Mouse (Mus musculus): ENCODE data around the gene Rhoh.
A peak's percentile ranks its signal among the peaks of the same experiment; 100 is the strongest.

Gene Rhoh

GRCm38 (mm10) chr5:65859396-65859795 lies 1.6 kb upstream of the Rhoh start:
- no peak for DNase-seq (ENCODE audit: low spot score in 2 of 2)

- DNase-seq (ENCODE audit: low spot score in 2 of 2) = no peak
These were observed 572 bp upstream of the Rhoh start for GRCm38 (mm10) chr5:65860281-65861000.

- DNase-seq (ENCODE audit: low spot score in 2 of 2) = no peak
These were observed 1.4 kb downstream of the Rhoh start for GRCm38 (mm10) chr5:65862217-65862927.

GRCm38 (mm10) chr5:65863349-65863749 lies 2.3 kb downstream of the Rhoh start:
- peak; percentile 89 to 90 for DNase-seq (ENCODE audit: low spot score in 2 of 2)

GRCm38 (mm10) chr5:65864486-65864885 lies 3.5 kb downstream of the Rhoh start:
- DNase-seq (ENCODE audit: low spot score in 2 of 2) = no peak

GRCm38 (mm10) chr5:65864946-65865345 lies 3.9 kb downstream of the Rhoh start:
- no peak for DNase-seq (ENCODE audit: low spot score in 2 of 2)

- no peak for DNase-seq (ENCODE audit: low spot score in 2 of 2)
These were observed 5.6 kb downstream of the Rhoh start for GRCm38 (mm10) chr5:65866591-65866990.

GRCm38 (mm10) chr5:65867380-65868116 lies 6.5 kb downstream of the Rhoh start:
- peak; percentile 36 to 43 for DNase-seq (ENCODE audit: low spot score in 2 of 2)

- DNase-seq (ENCODE audit: low spot score in 2 of 2) = no peak
These were observed 7.4 kb downstream of the Rhoh start for GRCm38 (mm10) chr5:65868419-65868818.

- no peak for DNase-seq (ENCODE audit: low spot score in 2 of 2)
These were observed 8.6 kb downstream of the Rhoh start for GRCm38 (mm10) chr5:65869660-65870059.

GRCm38 (mm10) chr5:65871276-65871875 lies 10.4 kb downstream of the Rhoh start:
- DNase-seq (ENCODE audit: low spot score in 2 of 2) = peak in 1 of 2 experiments; percentile 41

GRCm38 (mm10) chr5:65873212-65873611 lies 12.2 kb downstream of the Rhoh start:
- no peak for DNase-seq (ENCODE audit: low spot score in 2 of 2)

- DNase-seq (ENCODE audit: low spot score in 2 of 2) = no peak
These were observed 14.3 kb downstream of the Rhoh start for GRCm38 (mm10) chr5:65875269-65875668.

GRCm38 (mm10) chr5:65878367-65878766 lies 17.4 kb downstream of the Rhoh start:
- no peak for DNase-seq (ENCODE audit: low spot score in 2 of 2)

GRCm38 (mm10) chr5:65881254-65881653 lies 20.2 kb downstream of the Rhoh start:
- no peak for DNase-seq (ENCODE audit: low spot score in 2 of 2)

- DNase-seq (ENCODE audit: low spot score in 2 of 2) = no peak
These were observed 21.6 kb downstream of the Rhoh start for GRCm38 (mm10) chr5:65882476-65883205.

GRCm38 (mm10) chr5:65883355-65883754 lies 22.3 kb downstream of the Rhoh start:
- DNase-seq (ENCODE audit: low spot score in 2 of 2) = no peak

GRCm38 (mm10) chr5:65885699-65886443 lies 24.9 kb downstream of the Rhoh start:
- DNase-seq (ENCODE audit: low spot score in 2 of 2) = no peak

- DNase-seq (ENCODE audit: low spot score in 2 of 2) = no peak
These were observed 27.1 kb downstream of the Rhoh start for GRCm38 (mm10) chr5:65888102-65888501.

GRCm38 (mm10) chr5:65888998-65889397 lies 28.0 kb downstream of the Rhoh start:
- peak in 1 of 2 experiments; percentile 24 for DNase-seq (ENCODE audit: low spot score in 2 of 2)
